Mouse (Mus musculus) cerebellum, adult 2 months (tissue): ENCODE measurements around the gene Amh.

Experiments used
- CTCF ChIP-seq: fragments of 200-500 bp; IDR thresholded peaks from 2 replicates; pipeline ENCODE4 v1.5.1; 2011; ENCODE audit warnings: low read depth, mild to moderate bottlenecking, control low read depth, low read length, moderate library complexity, borderline replicate concordance; ENCODE audit not compliant: insufficient read depth
- POLR2A ChIP-seq: fragments of 200-500 bp; IDR thresholded peaks from 2 replicates; pipeline ENCODE4 v1.6.1; 2011; ENCODE audit warnings: low read length, control low read depth, borderline replicate concordance; ENCODE audit not compliant: insufficient read depth

- TF ChIP-seq CTCF (no peak), POLR2A (no peak)
Observed at GRCm38 (mm10) chr10:80755291-80756015, 49.6 kb upstream of the Amh start.
